ENCODE assay signal across 31 mouse cellular contexts in the genomic region with DNA sequence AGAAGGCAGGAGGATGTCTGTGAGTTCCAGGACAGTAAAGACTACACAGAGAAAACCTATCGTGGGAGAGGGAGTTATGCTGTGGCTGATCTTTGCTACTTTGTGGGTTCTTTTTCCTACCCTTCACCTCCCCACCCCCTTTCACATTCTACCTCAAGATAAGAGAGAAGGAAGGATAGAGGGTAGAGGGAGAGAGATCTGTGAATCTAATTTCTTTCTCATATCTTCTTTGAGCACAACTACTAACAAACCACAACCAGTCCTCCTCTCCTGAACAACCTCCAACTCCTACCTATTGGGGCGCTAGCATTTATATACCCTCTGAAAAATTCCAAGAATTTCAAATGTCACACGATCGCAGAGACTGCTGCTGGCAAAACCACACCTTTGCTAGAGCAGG. TPM values are rescaled to one million over a fixed set of nuclear protein-coding genes. Genes with fewer than 3 reads are reported as not detected.
DNase-seq lines count a peak whose midpoint lies in the region; ATAC-seq and TF ChIP-seq lines count a peak whose summit lies in the region.
"Had no signal": no experiment of that assay in that cellular context is flagged by ENCODE, and none has a peak within 500 bp of the region (broad histone marks: within the 10 kb centered on the region; RNA-seq: fewer than 3 reads in every experiment).

No protein-coding gene starts in this region.

- WGBS in liver, embryonic 14.5 days (ENCODE audit: insufficient replicate concordance): 13% methylated on average over 4 of the region's 4 CpGs
- WGBS in hindbrain, embryonic 12.5 days: 91% methylated on average over 4 of the region's 4 CpGs
- WGBS in forebrain, embryonic 14.5 days: 89% methylated on average over 4 of the region's 4 CpGs

- peaks cover 94% of the 10 kb centered on the region for H3K36me3 ChIP-seq in G1E (replicated peaks)
- peaks cover 47% of the 10 kb centered on the region for H3K36me3 ChIP-seq in liver, embryonic 14.5 days (replicated peaks; ENCODE audit: control insufficient read depth, insufficient read depth, low read depth)
- peaks cover 80% of the 10 kb centered on the region for H3K36me3 ChIP-seq in hindbrain, embryonic 12.5 days
- peaks cover 88% of the 10 kb centered on the region for H3K36me3 ChIP-seq in forebrain, embryonic 14.5 days (ENCODE audit: control insufficient read depth, insufficient read depth, low read length)

- intact Hi-C loops in left cerebral cortex, adult 2 months (cut with DNase I): no loop called here

- peaks cover 66% of the 10 kb centered on the region for H3K4me1 ChIP-seq in G1E (ENCODE audit: insufficient read depth, low read depth, low read length)
- peaks cover 0 to 2% of the 10 kb centered on the region in 2 experiments; a peak in 1 of 4 replicates for H3K4me1 ChIP-seq in liver, embryonic 14.5 days (replicated peaks; ENCODE audit: control insufficient read depth in 2 of 2, insufficient read depth in 2 of 2, low read length in 1 of 2)
- no peaks in the 10 kb centered on the region for H3K4me1 ChIP-seq in hindbrain, embryonic 12.5 days
- no peaks in the 10 kb centered on the region for H3K4me1 ChIP-seq in forebrain, embryonic 14.5 days (ENCODE audit: control insufficient read depth, insufficient read depth, low read length)
- H3K4me1 ChIP-seq: embryonic facial prominence, embryonic 13.5 days; forebrain, embryonic 10.5 days; hindbrain, embryonic 10.5 days; limb, embryonic 12.5 days; midbrain, embryonic 10.5 days; midbrain, embryonic 15.5 days; neural tube, embryonic 15.5 days had no signal

- H3K9ac ChIP-seq in liver, embryonic 14.5 days (replicated peaks): no peak overlapping the region
- no peak overlapping the region for H3K9ac ChIP-seq in hindbrain, embryonic 12.5 days
- H3K9ac ChIP-seq in forebrain, embryonic 14.5 days (ENCODE audit: low read length): no peak overlapping the region
- H3K9ac ChIP-seq: embryonic facial prominence, embryonic 13.5 days; forebrain, postnatal 0 days; limb, embryonic 12.5 days; midbrain, embryonic 15.5 days; neural tube, embryonic 15.5 days had no signal

- no peak for TF ChIP-seq CTCF in G1E (IDR thresholded peaks at IDR 0.05; ENCODE audit: low read depth, low read length)
- no peak for TF ChIP-seq CTCF in liver, embryonic 14.5 days (IDR thresholded peaks at IDR 0.05; ENCODE audit: low read depth)
- TF ChIP-seq CTCF in left cerebral cortex, adult 2 months (IDR thresholded peaks at IDR 0.05): no peak

- H3K4me2 ChIP-seq in liver, embryonic 14.5 days (ENCODE audit: low read depth): no peak overlapping the region
- H3K4me2 ChIP-seq in hindbrain, embryonic 12.5 days (replicated peaks): no peak overlapping the region
- H3K4me2 ChIP-seq in forebrain, embryonic 14.5 days (ENCODE audit: low read length): no peak overlapping the region
- H3K4me2 ChIP-seq: embryonic facial prominence, embryonic 13.5 days; limb, embryonic 12.5 days; midbrain, embryonic 15.5 days; neural tube, embryonic 15.5 days had no signal

- peak; percentile 93 for ATAC-seq in G1E (ENCODE audit: extremely low read depth, insufficient number of reproducible peaks, low FRiP score, poor library complexity, severe bottlenecking)
- peak; percentile 76 for ATAC-seq in liver, embryonic 14.5 days (ENCODE audit: insufficient read depth)
- peak; percentile 90 for ATAC-seq in megakaryocyte-erythroid progenitor cell, adult 5-6 weeks (replicated peaks; ENCODE audit: low FRiP score, low TSS enrichment, poor library complexity, severe bottlenecking)
- no peak for ATAC-seq in hindbrain, embryonic 12.5 days (ENCODE audit: low FRiP score)
- no peak for ATAC-seq in forebrain, embryonic 14.5 days
- ATAC-seq: forebrain, postnatal 0 days; hindbrain, embryonic 16.5 days; lung, postnatal 0 days; midbrain, embryonic 15.5 days had no signal

- H3K27me3 ChIP-seq in G1E (ENCODE audit: insufficient read depth, low read length): no peaks in the 10 kb centered on the region
- H3K27me3 ChIP-seq in liver, embryonic 14.5 days (ENCODE audit: control insufficient read depth, insufficient read depth, low read length): no peaks in the 10 kb centered on the region
- H3K27me3 ChIP-seq in hindbrain, embryonic 12.5 days: no peaks in the 10 kb centered on the region
- no peaks in the 10 kb centered on the region for H3K27me3 ChIP-seq in forebrain, embryonic 14.5 days (replicated peaks; ENCODE audit: control insufficient read depth, insufficient read depth, low read length)
- H3K27me3 ChIP-seq: embryonic facial prominence, embryonic 13.5 days; limb, embryonic 12.5 days; midbrain, embryonic 15.5 days; neural tube, embryonic 15.5 days had no signal

- H3K4me3 ChIP-seq in G1E (ENCODE audit: low read depth, low read length): peak overlapping the region; percentile 33; the same call in 1 of the 2 replicates
- no peak overlapping the region for H3K4me3 ChIP-seq in liver, embryonic 14.5 days (ENCODE audit: insufficient read depth in 1 of 2, low read depth in 2 of 2, low read length in 2 of 2)
- no peak overlapping the region for H3K4me3 ChIP-seq in hindbrain, embryonic 12.5 days
- H3K4me3 ChIP-seq in left cerebral cortex, adult 2 months: no peak overlapping the region
- no peak overlapping the region for H3K4me3 ChIP-seq in forebrain, embryonic 14.5 days (ENCODE audit: low read depth, low read length)
- H3K4me3 ChIP-seq: embryonic facial prominence, embryonic 13.5 days; forebrain, embryonic 10.5 days; hindbrain, embryonic 10.5 days; limb, embryonic 12.5 days; midbrain, embryonic 10.5 days; midbrain, embryonic 15.5 days; neural tube, embryonic 15.5 days had no signal

- TF ChIP-seq EP300 in liver, embryonic 14.5 days (IDR thresholded peaks at IDR 0.05; ENCODE audit: low read depth): no peak

- peak; percentile 56 for DNase-seq in G1E (ENCODE audit: low spot score)
- DNase-seq in c-Kit-positive CD71-positive TER-119-negative erythroid progenitor cells, embryonic 14.5 days (ENCODE audit: low read depth): peak; percentile 55
- peak in 1 of 3 experiments; percentile 22 for DNase-seq in liver, embryonic 14.5 days (ENCODE audit: low read depth in 3 of 3, low spot score in 3 of 3)
- no peak for DNase-seq in left cerebral cortex, adult 2 months (ENCODE audit: extremely low spot score in 1 of 2, low spot score in 2 of 2)
- DNase-seq in forebrain, embryonic 14.5 days (ENCODE audit: low spot score): no peak
- DNase-seq: cerebellum, adult 11-12 months; cerebellum, adult 9-11 months; forebrain, postnatal 0 days; gastrocnemius, postnatal 14 days; heart, postnatal 14 days; kidney, adult 18-20 months; kidney, postnatal 4 days; layer of hippocampus, postnatal 36 days; lung, adult 18-20 months; lung, postnatal 4 days; spleen, adult 18-20 months; thymus, adult 18-20 months; thymus, postnatal 25 days had no signal

- no peaks in the 10 kb centered on the region for H3K9me3 ChIP-seq in G1E (replicated peaks)
- no peaks in the 10 kb centered on the region for H3K9me3 ChIP-seq in liver, embryonic 14.5 days (ENCODE audit: control insufficient read depth, low read length)
- no peaks in the 10 kb centered on the region for H3K9me3 ChIP-seq in hindbrain, embryonic 12.5 days (replicated peaks)
- H3K9me3 ChIP-seq in forebrain, embryonic 14.5 days (replicated peaks; ENCODE audit: control insufficient read depth, low read length): no peaks in the 10 kb centered on the region
- H3K9me3 ChIP-seq: embryonic facial prominence, embryonic 13.5 days; forebrain, embryonic 10.5 days; hindbrain, embryonic 10.5 days; limb, embryonic 12.5 days; midbrain, embryonic 10.5 days; midbrain, embryonic 15.5 days; neural tube, embryonic 15.5 days had no signal

- H3K27ac ChIP-seq in liver, embryonic 14.5 days: no peak overlapping the region
- no peak overlapping the region for H3K27ac ChIP-seq in hindbrain, embryonic 12.5 days
- H3K27ac ChIP-seq in left cerebral cortex, adult 2 months: no peak overlapping the region
- H3K27ac ChIP-seq in forebrain, embryonic 14.5 days (ENCODE audit: low read depth, low read length): no peak overlapping the region
- H3K27ac ChIP-seq: embryonic facial prominence, embryonic 13.5 days; forebrain, embryonic 10.5 days; hindbrain, embryonic 10.5 days; kidney, postnatal 0 days; limb, embryonic 12.5 days; midbrain, embryonic 10.5 days; midbrain, embryonic 15.5 days; neural tube, embryonic 15.5 days; stomach, postnatal 0 days had no signal

RNA-seq across cellular contexts. Expression of a gene that starts 24.4 kb away (rescaled TPM):
- total RNA-seq in G1E (2014; fragmentation: Nextera tagmentation): 6.8 and 7.1 TPM in 2 replicates
- 8.9 and 9.8 TPM in 2 replicates for total RNA-seq in G1E (2017)
- polyA plus RNA-seq in G1E (2012): 15.6 and 17.5 TPM in 2 replicates
- 2.5 and 2.8 TPM in 2 replicates for polyA plus RNA-seq in liver, embryonic 14.5 days (2012; rRNA removed)
- 1.3 and 1.5 TPM in 2 replicates for polyA plus RNA-seq in liver, embryonic 14.5 days (2014; fragmentation: Nextera tagmentation; extraction: Ambion mirVana)
- 5.1 and 10.8 TPM in 2 replicates for total RNA-seq in megakaryocyte-erythroid progenitor cell, adult 5-6 weeks (2014; fragmentation: Nextera tagmentation)
- 2.1 and 2.9 TPM in 2 replicates for total RNA-seq in megakaryocyte-erythroid progenitor cell, adult 5-6 weeks (2017)
- 11.4 and 11.9 TPM in 2 replicates for polyA plus RNA-seq in hindbrain, embryonic 12.5 days (2016; fragmentation: Nextera tagmentation; extraction: Ambion mirVana)
- 10 to 100 TPM; 20.7 to 21.0 TPM for total RNA-seq in left cerebral cortex, adult 2 months (2021)
- 5.5 and 5.7 TPM in 2 replicates for polyA plus RNA-seq in forebrain, embryonic 14.5 days (2014; fragmentation: Nextera tagmentation; extraction: Ambion mirVana)

RNA-seq across cellular contexts. Expression of a gene that starts 31.3 kb away (rescaled TPM):
- total RNA-seq in G1E (2014; fragmentation: Nextera tagmentation) (173 and 176 TPM in 2 replicates), G1E (2017) (192 and 201 TPM in 2 replicates)
- polyA plus RNA-seq in G1E (2012): 10.1 and 13.6 TPM in 2 replicates
- 31.3 and 34.2 TPM in 2 replicates for polyA plus RNA-seq in liver, embryonic 14.5 days (2012; rRNA removed)
- polyA plus RNA-seq in liver, embryonic 14.5 days (2014; fragmentation: Nextera tagmentation; extraction: Ambion mirVana): 54.7 and 60.8 TPM in 2 replicates
- 171 and 229 TPM in 2 replicates for total RNA-seq in megakaryocyte-erythroid progenitor cell, adult 5-6 weeks (2014; fragmentation: Nextera tagmentation)
- total RNA-seq in megakaryocyte-erythroid progenitor cell, adult 5-6 weeks (2017): 212 and 223 TPM in 2 replicates
- polyA plus RNA-seq in hindbrain, embryonic 12.5 days (2016; fragmentation: Nextera tagmentation; extraction: Ambion mirVana): 163 and 170 TPM in 2 replicates
- 10 to 100 TPM; 61.8 to 66.5 TPM for total RNA-seq in left cerebral cortex, adult 2 months (2021)
- 98.5 and 111 TPM in 2 replicates for polyA plus RNA-seq in forebrain, embryonic 14.5 days (2014; fragmentation: Nextera tagmentation; extraction: Ambion mirVana)

RNA-seq across cellular contexts. Expression of a gene that starts 31.5 kb away (rescaled TPM):
- 24.1 and 32.8 TPM in 2 replicates for total RNA-seq in G1E (2014; fragmentation: Nextera tagmentation)
- 45.6 and 46.3 TPM in 2 replicates for total RNA-seq in G1E (2017)
- polyA plus RNA-seq in G1E (2012): 17.7 and 20.2 TPM in 2 replicates
- polyA plus RNA-seq in liver, embryonic 14.5 days (2012; rRNA removed): 12.8 and 14.7 TPM in 2 replicates
- 23.8 and 25.3 TPM in 2 replicates for polyA plus RNA-seq in liver, embryonic 14.5 days (2014; fragmentation: Nextera tagmentation; extraction: Ambion mirVana)
- total RNA-seq in megakaryocyte-erythroid progenitor cell, adult 5-6 weeks (2014; fragmentation: Nextera tagmentation): 37.0 and 48.7 TPM in 2 replicates
- total RNA-seq in megakaryocyte-erythroid progenitor cell, adult 5-6 weeks (2017): 20.6 and 26.1 TPM in 2 replicates
- 74.9 and 77.1 TPM in 2 replicates for polyA plus RNA-seq in hindbrain, embryonic 12.5 days (2016; fragmentation: Nextera tagmentation; extraction: Ambion mirVana)
- 10 to 100 TPM; 49.0 to 59.1 TPM for total RNA-seq in left cerebral cortex, adult 2 months (2021)
- polyA plus RNA-seq in forebrain, embryonic 14.5 days (2014; fragmentation: Nextera tagmentation; extraction: Ambion mirVana): 56.1 and 61.5 TPM in 2 replicates

RNA-seq across cellular contexts. Expression of a gene that starts 41.9 kb away (rescaled TPM):
- 94.4 and 95.8 TPM in 2 replicates for total RNA-seq in G1E (2014; fragmentation: Nextera tagmentation)
- total RNA-seq in G1E (2017): 22.8 and 23.1 TPM in 2 replicates
- polyA plus RNA-seq in G1E (2012): 115 and 124 TPM in 2 replicates
- polyA plus RNA-seq in liver, embryonic 14.5 days (2012; rRNA removed): 10.6 and 11.7 TPM in 2 replicates
- 9.6 and 11.8 TPM in 2 replicates for polyA plus RNA-seq in liver, embryonic 14.5 days (2014; fragmentation: Nextera tagmentation; extraction: Ambion mirVana)
- 12.5 and 13.1 TPM in 2 replicates for total RNA-seq in megakaryocyte-erythroid progenitor cell, adult 5-6 weeks (2014; fragmentation: Nextera tagmentation)
- 2.0 and 17.0 TPM in 2 replicates for total RNA-seq in megakaryocyte-erythroid progenitor cell, adult 5-6 weeks (2017)
- 30.4 and 31.2 TPM in 2 replicates for polyA plus RNA-seq in hindbrain, embryonic 12.5 days (2016; fragmentation: Nextera tagmentation; extraction: Ambion mirVana)
- total RNA-seq in left cerebral cortex, adult 2 months (2021): 10 to 100 TPM; 88.4 to 97.4 TPM
- 12.5 and 16.1 TPM in 2 replicates for polyA plus RNA-seq in forebrain, embryonic 14.5 days (2014; fragmentation: Nextera tagmentation; extraction: Ambion mirVana)

Comparison
In these comparisons a context has a peak if more than half of its experiments do, and no peak if none do; other contexts are left out.
1. ATAC-seq: peak in G1E (single experiment), liver, embryonic 14.5 days (single experiment) and megakaryocyte-erythroid progenitor cell, adult 5-6 weeks (single experiment); none in hindbrain, embryonic 12.5 days (single experiment) and forebrain, embryonic 14.5 days (single experiment).
2. DNase-seq: peak in G1E (single experiment) and c-Kit-positive CD71-positive TER-119-negative erythroid progenitor cells, embryonic 14.5 days (single experiment); none in left cerebral cortex, adult 2 months (0 of 2) and forebrain, embryonic 14.5 days (single experiment).